Mouse (Mus musculus): Measurements from ENCODE around the gene Adam30. TPM values are rescaled to one million over a fixed set of nuclear protein-coding genes. Genes with fewer than 3 reads are reported as not detected.

Adam30 gene
- polyA plus RNA-seq, 1 experiment: not detected

DNA sequence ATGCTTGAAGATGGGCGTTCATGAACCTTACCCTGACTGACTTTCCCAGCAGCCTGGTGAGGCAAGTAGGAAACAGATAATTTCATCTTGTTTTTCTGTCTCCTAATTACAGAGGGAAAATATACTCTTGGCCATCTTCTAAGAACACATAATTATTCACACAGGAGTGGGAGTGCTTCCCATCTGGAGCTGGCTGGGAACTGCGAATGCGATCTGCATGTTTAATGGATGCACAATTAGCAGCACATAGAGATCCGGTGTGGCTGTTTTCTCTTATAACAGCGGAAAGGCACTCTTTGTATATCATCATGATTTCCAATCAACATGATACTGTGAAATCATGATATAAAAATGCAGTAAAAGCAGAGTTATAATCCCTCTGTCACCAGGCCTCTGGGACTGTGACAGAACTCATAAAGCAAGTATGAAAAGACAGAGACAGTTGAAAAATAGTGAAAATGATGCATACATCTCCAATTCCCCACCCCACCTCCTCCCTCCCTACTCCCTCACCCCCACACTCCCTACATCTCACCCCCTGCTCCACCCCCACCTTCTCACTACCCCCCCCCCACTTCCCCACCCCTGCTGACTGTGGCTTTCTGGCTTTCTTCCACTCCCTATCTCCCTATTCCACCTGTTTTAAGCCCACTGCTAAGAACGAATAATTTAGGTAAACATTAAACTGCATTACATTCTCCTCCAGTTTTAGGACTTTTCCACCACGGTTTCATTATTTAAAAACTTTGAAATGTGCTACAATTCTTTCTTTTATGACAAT is 51.1 kb downstream of the Adam30 start:
- no peak overlapping the region for H3K4me3 ChIP-seq (ENCODE audit: low read depth, low read length)
- no peaks in the 10 kb centered on the region for H3K4me1 ChIP-seq (ENCODE audit: control insufficient read depth, insufficient read depth, low read length)
- H3K27me3 ChIP-seq (ENCODE audit: control insufficient read depth, insufficient read depth, low read length, poor library complexity, severe bottlenecking): no peaks in the 10 kb centered on the region; the same call in none of the 2 replicates
- H3K9ac ChIP-seq (ENCODE audit: low read depth, poor library complexity, severe bottlenecking): no peak overlapping the region
- TF ChIP-seq POLR2A (IDR thresholded peaks at IDR 0.05; ENCODE audit: insufficient read depth, low read length) (no peak), EP300 (IDR thresholded peaks at IDR 0.05; ENCODE audit: insufficient read depth, low read depth, low read length) (no peak), CTCF (IDR thresholded peaks at IDR 0.05; ENCODE audit: low read depth, low read length) (no peak)
- H3K36me3 ChIP-seq (ENCODE audit: control insufficient read depth, insufficient read depth, low read length, poor library complexity, severe bottlenecking): no peaks in the 10 kb centered on the region
- H3K9me3 ChIP-seq (replicated peaks; ENCODE audit: control insufficient read depth, insufficient read depth, low read length, poor library complexity, severe bottlenecking): no peaks in the 10 kb centered on the region
- H3K27ac ChIP-seq (ENCODE audit: insufficient read depth, low read length): no peak overlapping the region

Other genes with a start within 250 kb of the Adam30 start
- gene Notch2, start 147.1 kb upstream of the Adam30 start, polyA plus RNA-seq (2011; ENCODE audit: insufficient read depth, insufficient read length, low read depth, missing spikeins): 23.2 and 23.5 TPM in 2 replicates
- gene Reg4, start 61.5 kb downstream of the Adam30 start, polyA plus RNA-seq (2011; ENCODE audit: insufficient read depth, insufficient read length, low read depth, missing spikeins): not detected in 2 replicates
- gene Hmgcs2, start 119.8 kb downstream of the Adam30 start, polyA plus RNA-seq (2011; ENCODE audit: insufficient read depth, insufficient read length, low read depth, missing spikeins): not detected in 2 replicates
- 118 and 125 TPM in 2 replicates for gene Phgdh, start 179.4 kb downstream of the Adam30 start, polyA plus RNA-seq (2011; ENCODE audit: insufficient read depth, insufficient read length, low read depth, missing spikeins)
- gene Zfp697, start 221.8 kb downstream of the Adam30 start, polyA plus RNA-seq (2011; ENCODE audit: insufficient read depth, insufficient read length, low read depth, missing spikeins): 7.3 and 8.2 TPM in 2 replicates